Mouse (Mus musculus) stomach, postnatal 0 days (tissue): ENCODE data around the gene Eif4g3.

Experiments used
- CTCF ChIP-seq: IDR thresholded peaks from 2 replicates; pipeline ENCODE4 v1.5.1; 2016; ENCODE audit warnings: antibody characterized with exemption, low read depth, mild to moderate bottlenecking, moderate library complexity
- EP300 ChIP-seq: optimal IDR thresholded peaks from 2 replicates; pipeline ENCODE3; 2016; ENCODE audit warnings: antibody characterized with exemption

DNA sequence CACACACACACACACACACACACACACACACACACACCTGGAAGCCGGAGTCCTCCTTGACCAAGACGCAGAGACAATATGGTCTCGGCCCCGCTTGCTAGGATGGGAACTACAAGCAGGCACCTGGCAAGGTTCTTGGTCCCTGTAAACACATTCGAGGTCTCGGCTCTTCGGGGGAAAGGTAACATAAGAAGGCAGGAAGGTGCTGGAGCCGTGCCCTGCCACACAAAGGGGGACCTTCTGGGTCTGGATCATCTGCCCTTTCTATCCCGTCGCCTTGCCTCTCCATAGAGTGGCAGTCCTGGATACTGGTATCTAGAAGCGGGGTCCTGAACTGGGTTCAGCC lies 28.3 kb upstream of the Eif4g3 start:
- TF ChIP-seq CTCF = no peak
- TF ChIP-seq EP300 = no peak
